Mouse (Mus musculus) liver, embryonic 16.5 days (tissue): ENCODE results near the gene Asl. TPM values are rescaled to one million over a fixed set of nuclear protein-coding genes. Genes with fewer than 3 reads are reported as not detected.
A peak's percentile ranks its signal among the peaks of the same experiment; 100 is the strongest.

ENCODE experiments used
- ATAC-seq: fragments of 200-750 bp; cut with Nextera tagmentation; 2 replicates; pipeline ENCODE4 v1.8.0; 2017; ENCODE audit warnings: low read depth, mild to moderate bottlenecking, moderate number of reproducible peaks, moderate library complexity
- H3K27ac ChIP-seq: fragments of 300-500 bp; sonication (generic); 2 replicates; pipeline ENCODE4 v1.5.1; 2014; ENCODE audit warnings: mild to moderate bottlenecking, low read length
- H3K27me3 ChIP-seq: fragments of 300-500 bp; sonication (generic); 2 replicates; pipeline ENCODE4 v1.6.1; 2014; ENCODE audit warnings: low read depth, low read length, mixed read lengths; ENCODE audit not compliant: control insufficient read depth, insufficient read depth
- H3K36me3 ChIP-seq: fragments of 300-500 bp; sonication (generic); 2 replicates; pipeline ENCODE4 v1.6.1; 2014; ENCODE audit warnings: mild to moderate bottlenecking; ENCODE audit not compliant: control insufficient read depth, insufficient read depth
- H3K4me1 ChIP-seq: fragments of 300-500 bp; sonication (generic); 2 replicates; pipeline ENCODE4 v1.6.1; 2014; ENCODE audit warnings: low read depth, low read length, mixed read lengths; ENCODE audit not compliant: control insufficient read depth
- H3K4me2 ChIP-seq: fragments of 300-500 bp; sonication (generic); 2 replicates; pipeline ENCODE4 v1.6.1; 2014; ENCODE audit warnings: low read depth, low read length, mixed read lengths
- H3K4me3 ChIP-seq: fragments of 300-500 bp; sonication (generic); 2 replicates; pipeline ENCODE4 v1.5.1; 2014; ENCODE audit warnings: low read depth, mild to moderate bottlenecking, low read length
- H3K9ac ChIP-seq: fragments of 300-500 bp; sonication (generic); 2 replicates; pipeline ENCODE4 v1.6.1; 2014; ENCODE audit warnings: low read depth, low read length
- H3K9me3 ChIP-seq: fragments of 300-500 bp; sonication (generic); replicated peaks from 2 replicates; pipeline ENCODE4 v1.6.1; 2016; ENCODE audit warnings: low read length; ENCODE audit not compliant: control insufficient read depth
- WGBS: fragments of 180-500 bp; shearing (Covaris S2); extraction: QIAGEN DNeasy Blood & Tissue Kit; methylation state at CpG from one replicate; pipeline ENCODE4 v1.1.7; 2014; ENCODE audit not compliant: insufficient replicate concordance; 5-methylcytosine and 5-hydroxymethylcytosine counted together
- polyA plus RNA-seq: library from polyadenylated mRNA; unstranded; fragments of >200 nt; fragmentation: Nextera tagmentation; extraction: Ambion mirVana; gene quantifications from 2 replicates; pipeline ENCODE4 v1.2.1, GENCODE M21; 2015

Asl gene
- polyA plus RNA-seq: 61.8 and 65.8 TPM in 2 replicates

DNA sequence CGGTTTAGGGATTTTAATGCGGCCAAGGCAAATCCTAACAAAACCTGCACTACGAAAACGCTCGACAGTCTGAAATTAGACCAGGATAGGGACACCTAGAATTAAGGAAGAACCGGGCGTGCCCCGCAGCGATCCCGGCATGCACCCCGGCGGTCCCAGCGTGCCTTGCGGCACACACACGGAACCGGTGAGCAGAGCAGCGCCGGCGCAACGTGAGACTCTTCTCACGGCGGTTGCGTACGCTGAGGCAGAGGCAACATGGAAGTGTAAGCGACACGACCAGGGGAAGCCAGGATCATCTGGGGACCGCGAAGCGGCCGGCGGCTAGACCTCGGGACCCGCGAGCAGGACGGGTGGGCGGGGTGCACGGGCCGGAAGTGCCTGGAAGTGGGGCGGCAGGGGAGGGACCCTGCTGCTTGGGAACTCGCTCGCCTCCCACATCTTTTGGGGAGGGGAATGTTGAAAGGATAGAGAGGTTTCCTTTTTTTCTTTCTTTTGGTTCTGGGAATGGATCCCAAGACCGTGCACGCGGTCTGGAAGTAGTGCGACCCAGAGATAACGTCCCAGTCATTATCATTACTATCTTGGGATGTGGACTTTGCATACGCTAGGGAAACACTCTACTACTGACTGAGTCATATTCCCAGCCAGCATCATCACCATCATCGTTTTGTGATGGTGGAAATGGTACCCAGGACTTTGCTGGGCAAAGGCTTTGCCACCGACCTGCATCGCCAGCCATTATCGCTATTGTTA, at the start of gene Asl, which contains the start of gene Crcp:
Gene Asl, minus strand, starts transcription at position 106 of the 756 bp plus-strand sequence.
Gene Crcp, plus strand, starts transcription at position 149 of the 756 bp plus-strand sequence.
- peak within 1 kb of the TSS; percentile 89 for H3K4me3 ChIP-seq
- H3K4me1 ChIP-seq: peaks cover 27% of the 10 kb centered on the region

DNA sequence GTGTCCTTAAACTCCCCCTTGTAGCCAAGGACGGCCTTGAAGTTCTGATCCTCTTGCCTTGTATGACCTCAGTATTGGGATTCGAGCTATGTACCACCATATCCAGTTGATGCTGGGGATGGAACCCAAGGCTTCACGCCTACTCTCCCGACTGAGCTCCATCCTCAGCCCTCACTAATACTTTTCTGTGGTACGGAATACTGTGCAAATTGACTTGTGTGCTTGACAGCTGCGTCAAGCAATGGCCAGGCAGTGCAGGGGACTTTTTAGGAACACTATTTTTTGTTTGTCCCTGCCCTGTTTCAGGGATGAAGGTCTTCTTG, 49.7 kb upstream of the Asl start:
- peak overlapping the region; percentile 57 for H3K9ac ChIP-seq
- H3K36me3 ChIP-seq: no peaks in the 10 kb centered on the region
- 48% methylated on average over 6 of the region's 6 CpGs for WGBS
- peak overlapping the region; percentile 78 for H3K4me3 ChIP-seq
- H3K27ac ChIP-seq: no peak overlapping the region; the same call in 1 of the 2 replicates
- no peak for ATAC-seq
- peaks cover 18% of the 10 kb centered on the region for H3K4me1 ChIP-seq
- H3K27me3 ChIP-seq: peaks cover 3% of the 10 kb centered on the region; the same call in 1 of the 2 replicates
- H3K9me3 ChIP-seq: 0 out of 2 replicates have a peak, but pooled peaks cover 3% of the 10 kb centered on the region
- peak overlapping the region; percentile 99 for H3K4me2 ChIP-seq

More for the DNA sequence above, at the start of gene Asl, which contains the start of gene Crcp:
- WGBS: 1% methylated on average over 51 of the region's 51 CpGs
- Histone ChIP-seq H3K27ac (peak within 1 kb of the TSS; percentile 92), H3K4me2 (peak within 1 kb of the TSS; percentile 70), H3K9me3 (no peaks in the 10 kb centered on the region), H3K27me3 (no peaks in the 10 kb centered on the region; the same call in 1 of the 2 replicates), H3K36me3 (no peaks in the 10 kb centered on the region), H3K9ac (peak within 1 kb of the TSS; percentile 86)
- ATAC-seq: peak; percentile 79

- H3K27ac ChIP-seq: no peak overlapping the region
These were observed 49.2 kb upstream of the Asl start for GRCm38 (mm10) chr5:130078096-130078833.

DNA sequence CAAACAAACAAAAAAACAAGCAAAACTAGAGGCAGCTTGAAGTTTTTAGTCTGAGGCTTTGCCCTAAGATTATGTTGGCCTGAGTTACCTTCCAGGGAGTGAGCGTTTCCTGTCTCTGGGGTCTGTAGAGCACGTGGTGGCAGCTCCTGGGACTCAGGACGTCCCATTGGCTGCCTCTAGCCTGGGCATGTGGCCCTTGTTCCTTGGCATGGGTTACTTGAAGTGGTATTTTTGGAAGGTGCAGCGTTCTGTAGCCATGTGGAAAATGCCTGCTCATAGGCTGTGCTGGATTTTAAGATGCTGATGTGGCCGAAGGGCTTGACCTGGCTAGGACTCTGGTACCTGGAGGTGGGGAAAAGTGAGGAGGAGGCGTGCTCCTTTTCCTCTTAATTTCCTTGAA, 47.3 kb upstream of the Asl start:
- no peak overlapping the region for H3K4me3 ChIP-seq
- no peak for ATAC-seq
- H3K4me1 ChIP-seq: peaks cover 18% of the 10 kb centered on the region
- H3K36me3 ChIP-seq: no peaks in the 10 kb centered on the region
- 0 out of 2 replicates have a peak, but pooled peaks cover 1% of the 10 kb centered on the region for H3K9me3 ChIP-seq
- 44% methylated on average over 6 of the region's 6 CpGs for WGBS
- H3K27me3 ChIP-seq: peaks cover 3% of the 10 kb centered on the region; the same call in 1 of the 2 replicates
- H3K4me2 ChIP-seq: no peak overlapping the region
- H3K9ac ChIP-seq: no peak overlapping the region
- no peak overlapping the region for H3K27ac ChIP-seq

More at GRCm38 (mm10) chr5:130078096-130078833, 49.2 kb upstream of the Asl start:
- peak overlapping the region; percentile 99; the same call in 1 of the 2 replicates for H3K4me2 ChIP-seq
- no peak overlapping the region for H3K9ac ChIP-seq
- peaks cover 3% of the 10 kb centered on the region; the same call in 1 of the 2 replicates for H3K27me3 ChIP-seq
- H3K4me3 ChIP-seq: no peak overlapping the region
- no peaks in the 10 kb centered on the region for H3K36me3 ChIP-seq
- ATAC-seq: no peak
- whole genome bisulfite sequencing: 45% methylated on average over 9 of the region's 9 CpGs
- 0 out of 2 replicates have a peak, but pooled peaks cover 3% of the 10 kb centered on the region for H3K9me3 ChIP-seq
- H3K4me1 ChIP-seq: peaks cover 18% of the 10 kb centered on the region

- peak; percentile 67 for ATAC-seq
- 61% methylated on average over 6 of the region's 6 CpGs for WGBS
- Histone ChIP-seq H3K4me1 (peaks cover 9% of the 10 kb centered on the region), H3K36me3 (no peaks in the 10 kb centered on the region), H3K27ac (peak overlapping the region; percentile 43; the same call in 1 of the 2 replicates), H3K27me3 (peaks cover 3% of the 10 kb centered on the region; the same call in 1 of the 2 replicates), H3K4me3 (no peak overlapping the region), H3K4me2 (peak overlapping the region; percentile 9; the same call in 1 of the 2 replicates), H3K9ac (no peak overlapping the region), H3K9me3 (no peaks in the 10 kb centered on the region)
These were observed 45.4 kb upstream of the Asl start for GRCm38 (mm10) chr5:130074491-130074890.

DNA sequence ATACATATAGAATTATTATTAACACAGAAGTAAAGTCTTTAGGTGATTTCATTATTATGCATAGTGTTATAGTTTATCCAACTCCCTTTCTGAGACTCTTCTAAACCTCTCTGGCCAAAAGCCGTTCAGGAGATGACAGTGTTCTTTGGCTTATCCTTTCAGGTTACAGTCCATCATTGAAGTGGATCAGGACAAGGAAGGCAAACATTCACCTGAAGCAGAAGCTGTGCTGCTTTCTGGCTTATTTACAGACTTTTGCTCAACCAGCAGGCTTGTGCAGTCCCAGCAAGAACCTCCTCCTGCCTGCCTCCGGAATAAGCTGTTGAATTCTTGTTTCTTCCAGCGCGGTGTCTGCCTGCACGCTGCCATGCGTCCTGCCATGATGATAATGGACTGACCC, 44.0 kb upstream of the Asl start, which contains the start of gene Tpst1:
Gene Tpst1, plus strand, starts transcription at position 301 of the 400 bp plus-strand sequence.
- Histone ChIP-seq H3K9me3 (no peaks in the 10 kb centered on the region), H3K36me3 (no peaks in the 10 kb centered on the region), H3K4me1 (peaks cover 4% of the 10 kb centered on the region; the same call in 1 of the 2 replicates), H3K9ac (no peak within 1 kb of the TSS), H3K27me3 (no peaks in the 10 kb centered on the region; the same call in 1 of the 2 replicates), H3K4me3 (no peak within 1 kb of the TSS), H3K4me2 (no peak within 1 kb of the TSS), H3K27ac (peak within 1 kb of the TSS; percentile 20; the same call in 1 of the 2 replicates)
- no peak for ATAC-seq
- 78% methylated on average over 6 of the region's 6 CpGs for WGBS

- Histone ChIP-seq H3K4me1 (peaks cover 10% of the 10 kb centered on the region; the same call in 1 of the 2 replicates), H3K27me3 (no peaks in the 10 kb centered on the region), H3K9ac (no peak overlapping the region), H3K27ac (no peak overlapping the region), H3K36me3 (no peaks in the 10 kb centered on the region), H3K4me3 (no peak overlapping the region), H3K4me2 (no peak overlapping the region), H3K9me3 (no peaks in the 10 kb centered on the region)
- peak; percentile 54 for ATAC-seq
- WGBS: 27% methylated on average over 3 of the region's 3 CpGs
These were observed 38.8 kb upstream of the Asl start for GRCm38 (mm10) chr5:130067841-130068264.

DNA sequence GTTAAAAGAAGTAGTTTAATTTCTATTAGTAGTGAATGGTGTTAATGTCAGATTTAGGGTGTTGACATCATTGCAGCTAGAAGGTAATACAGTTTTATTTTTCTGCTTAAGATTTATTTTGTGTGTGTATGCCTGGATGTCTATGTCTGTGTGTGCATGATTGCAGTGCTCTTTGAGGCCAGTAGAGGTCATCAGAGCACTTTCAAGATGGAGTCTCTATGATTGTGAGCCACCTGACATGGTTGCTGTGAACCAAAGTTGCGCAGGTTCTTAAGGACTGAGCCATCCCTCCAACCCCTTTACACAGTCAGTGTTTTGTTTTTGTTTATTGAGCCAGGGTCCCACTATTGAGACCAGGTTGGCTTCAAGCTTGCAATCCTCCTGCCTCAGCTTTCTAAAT, 36.5 kb upstream of the Asl start:
- no peak for ATAC-seq
- Histone ChIP-seq H3K4me3 (no peak overlapping the region), H3K36me3 (peaks cover under 1% of the 10 kb centered on the region; the same call in 1 of the 2 replicates), H3K4me2 (no peak overlapping the region), H3K4me1 (peaks cover 10% of the 10 kb centered on the region; the same call in 1 of the 2 replicates), H3K27ac (no peak overlapping the region), H3K9me3 (no peaks in the 10 kb centered on the region), H3K27me3 (no peaks in the 10 kb centered on the region), H3K9ac (no peak overlapping the region)
- 87% methylated on average over 1 of the region's 1 CpGs for WGBS
